Mouse (Mus musculus) neural tube, embryonic 15.5 days (tissue): ENCODE data around the gene Npc2. TPM values are rescaled to one million over a fixed set of nuclear protein-coding genes. Genes with fewer than 3 reads are reported as not detected.

Experiments used
- ATAC-seq: fragments of 200-750 bp; cut with Nextera tagmentation; 2 replicates; pipeline ENCODE4 v1.8.0; 2017; ENCODE audit warnings: mild to moderate bottlenecking, moderate TSS enrichment, moderate library complexity; ENCODE audit not compliant: low FRiP score
- H3K27ac ChIP-seq: fragments of 300-500 bp; sonication (generic); replicated peaks from 2 replicates; pipeline ENCODE4 v1.5.1; 2015; ENCODE audit warnings: mild to moderate bottlenecking, inconsistent platforms
- H3K27me3 ChIP-seq: fragments of 300-500 bp; sonication (generic); replicated peaks from 2 replicates; pipeline ENCODE4 v1.6.1; 2015; ENCODE audit warnings: inconsistent platforms
- H3K36me3 ChIP-seq: fragments of 300-500 bp; sonication (generic); 2 replicates; pipeline ENCODE4 v1.6.1; 2015; ENCODE audit warnings: inconsistent platforms
- H3K4me1 ChIP-seq: fragments of 300-500 bp; sonication (generic); 2 replicates; pipeline ENCODE4 v1.6.1; 2015; ENCODE audit warnings: inconsistent platforms
- H3K4me2 ChIP-seq: fragments of 300-500 bp; sonication (generic); 2 replicates; pipeline ENCODE4 v1.6.1; 2015; ENCODE audit warnings: inconsistent platforms, mild to moderate bottlenecking, moderate library complexity
- H3K4me3 ChIP-seq: fragments of 300-500 bp; sonication (generic); replicated peaks from 2 replicates; pipeline ENCODE4 v1.5.1; 2015; ENCODE audit warnings: mild to moderate bottlenecking, inconsistent platforms
- H3K9ac ChIP-seq: fragments of 300-500 bp; sonication (generic); replicated peaks from 2 replicates; pipeline ENCODE4 v1.6.1; 2015; ENCODE audit warnings: mild to moderate bottlenecking, inconsistent platforms
- H3K9me3 ChIP-seq: fragments of 300-500 bp; sonication (generic); replicated peaks from 2 replicates; pipeline ENCODE4 v1.6.1; 2016; ENCODE audit warnings: inconsistent platforms
- WGBS: fragments of 180-500 bp; shearing (Covaris S2); methylation state at CpG from one replicate; pipeline ENCODE4 v1.1.7; 2015; ENCODE audit warnings: mixed read lengths; 5-methylcytosine and 5-hydroxymethylcytosine counted together
- polyA plus RNA-seq: library from polyadenylated mRNA; unstranded; fragments of >200 nt; fragmentation: Nextera tagmentation; extraction: Ambion mirVana; gene quantifications from 2 replicates; pipeline ENCODE4 v1.2.1, GENCODE M21; 2015

Gene Npc2
- polyA plus RNA-seq, 1 experiment from 2014 or later: 54.1 TPM

DNA sequence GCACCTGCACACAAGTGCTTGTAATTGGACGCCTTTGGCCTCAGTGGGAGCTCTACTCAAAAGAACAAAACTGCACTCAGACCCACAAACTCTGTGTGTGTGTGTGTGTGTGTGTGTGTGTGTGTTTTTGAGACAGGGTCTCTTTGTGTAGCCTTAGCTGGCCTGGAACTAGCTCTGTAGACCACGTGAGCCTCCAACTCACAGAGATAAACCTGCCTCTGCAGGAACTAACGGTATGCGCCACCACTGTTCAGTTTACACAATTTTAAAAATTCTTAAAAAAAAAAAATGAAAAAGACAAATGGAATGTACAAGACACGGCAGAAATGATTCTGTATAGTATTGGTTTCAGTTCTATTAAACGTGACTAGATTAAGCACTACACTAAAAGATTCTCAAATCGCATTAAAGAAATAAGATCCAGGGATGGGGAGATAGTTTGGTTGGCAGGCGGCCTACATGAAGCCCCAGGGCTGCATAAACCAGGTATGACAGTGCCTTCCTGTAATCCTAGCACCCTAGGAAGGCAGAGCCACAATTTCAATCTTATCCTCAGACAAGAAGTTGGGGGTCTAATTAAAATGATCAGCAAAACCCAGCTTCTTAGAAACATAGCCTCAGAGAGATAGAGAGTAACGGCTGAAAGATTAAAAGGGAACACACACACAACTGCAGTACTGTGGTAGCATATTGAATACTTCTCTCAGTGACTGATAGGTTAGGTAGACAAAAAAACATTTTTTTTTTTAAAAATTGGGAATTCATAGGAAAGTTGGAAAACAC, 54.3 kb downstream of the Npc2 start:
- no peak overlapping the region for H3K27ac ChIP-seq
- no peak overlapping the region for H3K4me2 ChIP-seq
- no peaks in the 10 kb centered on the region for H3K4me1 ChIP-seq
- no peak for ATAC-seq
- WGBS: 82% methylated on average over 9 of the region's 9 CpGs
- no peak overlapping the region for H3K4me3 ChIP-seq
- no peaks in the 10 kb centered on the region for H3K27me3 ChIP-seq
- no peaks in the 10 kb centered on the region for H3K9me3 ChIP-seq
- H3K9ac ChIP-seq: no peak overlapping the region
- H3K36me3 ChIP-seq: no peaks in the 10 kb centered on the region

DNA sequence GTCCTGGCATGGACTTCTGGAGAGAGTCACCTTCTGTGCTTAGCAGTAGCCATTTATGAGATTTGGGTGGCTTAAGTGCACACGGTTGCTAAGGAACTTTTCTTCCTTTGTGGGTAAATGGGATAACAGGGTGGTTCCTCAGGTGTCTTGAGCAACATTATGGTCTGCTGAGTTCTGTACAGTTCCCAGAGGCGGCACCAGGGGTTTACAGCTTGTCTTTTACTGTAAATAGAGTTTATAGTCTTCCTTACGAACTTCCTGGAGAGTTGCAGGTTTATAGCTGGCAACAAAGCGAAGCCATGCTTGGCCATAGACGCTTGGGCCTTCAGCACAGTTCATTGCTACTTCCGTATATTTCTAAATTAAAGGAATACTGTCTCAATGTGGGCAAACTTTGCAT, 58.4 kb downstream of the Npc2 start:
- WGBS: 72% methylated on average over 6 of the region's 6 CpGs

DNA sequence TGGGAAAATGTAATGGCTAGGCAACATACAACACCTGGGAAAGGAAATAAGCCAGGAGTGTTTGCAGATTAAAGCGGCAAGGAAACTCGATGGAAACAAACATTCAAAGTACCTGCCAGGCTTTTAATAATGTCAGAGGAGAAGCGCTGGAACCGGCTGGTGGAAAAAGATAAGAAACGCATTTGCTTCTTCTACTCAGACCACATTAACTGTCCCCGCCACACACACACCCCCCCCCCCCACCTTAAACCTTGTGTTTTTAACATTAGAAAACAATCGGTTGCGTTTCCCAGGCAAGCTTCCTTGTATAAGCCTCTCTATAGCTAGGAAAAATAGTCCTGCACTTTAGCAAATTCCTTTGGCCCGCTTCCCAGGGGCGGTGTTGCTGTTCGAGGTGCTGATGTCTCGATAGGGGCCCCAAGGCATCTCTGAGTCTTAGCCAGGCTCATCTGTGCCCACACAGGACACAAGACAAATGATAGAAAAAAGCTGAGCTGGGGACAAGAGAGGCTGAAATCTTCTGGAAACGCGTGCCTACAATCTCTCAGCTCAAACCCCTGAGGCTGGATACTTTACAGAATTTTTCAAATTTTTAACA, 63.0 kb downstream of the Npc2 start:
- H3K36me3 ChIP-seq: no peaks in the 10 kb centered on the region
- no peak overlapping the region for H3K4me3 ChIP-seq
- H3K4me1 ChIP-seq: 0 out of 2 replicates have a peak, but pooled peaks cover 3% of the 10 kb centered on the region
- no peak overlapping the region for H3K9ac ChIP-seq
- H3K27me3 ChIP-seq: no peaks in the 10 kb centered on the region
- H3K4me2 ChIP-seq: no peak overlapping the region
- no peak for ATAC-seq
- 41% methylated on average over 14 of the region's 14 CpGs for WGBS
- H3K27ac ChIP-seq: no peak overlapping the region
- no peaks in the 10 kb centered on the region for H3K9me3 ChIP-seq

More for the DNA sequence above, 58.4 kb downstream of the Npc2 start:
- no peak overlapping the region for H3K9ac ChIP-seq
- H3K4me3 ChIP-seq: no peak overlapping the region
- H3K36me3 ChIP-seq: no peaks in the 10 kb centered on the region
- ATAC-seq: no peak
- no peaks in the 10 kb centered on the region for H3K27me3 ChIP-seq
- no peak overlapping the region for H3K27ac ChIP-seq
- no peaks in the 10 kb centered on the region for H3K4me1 ChIP-seq
- no peak overlapping the region for H3K4me2 ChIP-seq
- no peaks in the 10 kb centered on the region for H3K9me3 ChIP-seq

DNA sequence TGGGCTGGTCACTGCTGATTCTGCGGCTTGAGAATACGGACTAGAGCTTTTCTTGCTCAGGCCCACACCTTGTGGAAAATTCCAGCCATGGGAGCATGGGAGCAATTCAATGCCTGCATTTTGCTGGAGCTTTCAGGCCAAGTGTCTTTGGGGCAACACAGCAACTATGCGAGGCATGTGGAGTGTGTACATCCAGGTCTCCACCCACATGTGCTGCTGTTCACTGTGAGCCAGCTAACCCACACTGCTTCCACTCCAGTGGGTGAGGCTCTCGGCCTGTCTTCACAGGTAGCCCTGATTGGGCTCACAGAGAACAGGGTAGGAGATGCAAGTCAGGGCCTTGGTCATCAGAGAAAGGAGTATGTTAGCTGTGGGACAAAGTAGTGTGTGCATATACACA, 65.1 kb downstream of the Npc2 start:
- H3K4me2 ChIP-seq: no peak overlapping the region
- H3K27me3 ChIP-seq: no peaks in the 10 kb centered on the region
- no peak overlapping the region for H3K27ac ChIP-seq
- peaks cover 5% of the 10 kb centered on the region for H3K4me1 ChIP-seq
- no peak for ATAC-seq
- no peak overlapping the region for H3K9ac ChIP-seq
- H3K36me3 ChIP-seq: no peaks in the 10 kb centered on the region
- no peak overlapping the region for H3K4me3 ChIP-seq
- 92% methylated on average over 4 of the region's 4 CpGs for WGBS
- no peaks in the 10 kb centered on the region for H3K9me3 ChIP-seq

DNA sequence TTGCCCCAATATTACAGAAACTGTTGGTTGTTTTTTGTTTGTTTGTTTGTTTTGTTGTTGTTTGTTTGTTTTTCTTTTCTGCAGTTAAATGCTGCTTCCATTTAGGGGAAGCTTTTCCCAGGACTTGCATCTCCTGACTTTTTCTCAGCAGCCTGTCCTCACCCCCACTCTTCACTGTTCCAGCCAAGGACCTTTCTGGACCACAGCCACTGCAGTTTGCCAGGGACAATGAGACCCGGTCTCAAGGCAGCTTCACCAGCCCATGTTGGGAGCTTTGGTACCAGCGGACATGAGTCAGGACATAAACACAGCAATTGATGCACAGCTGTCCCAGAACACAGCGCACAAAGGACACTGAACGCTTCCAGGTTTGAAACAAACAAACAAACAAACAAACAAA, 66.1 kb downstream of the Npc2 start:
- H3K9ac ChIP-seq: no peak overlapping the region
- H3K27me3 ChIP-seq: no peaks in the 10 kb centered on the region
- no peak overlapping the region for H3K27ac ChIP-seq
- no peaks in the 10 kb centered on the region for H3K9me3 ChIP-seq
- ATAC-seq: no peak
- H3K4me2 ChIP-seq: no peak overlapping the region
- H3K4me3 ChIP-seq: no peak overlapping the region
- H3K4me1 ChIP-seq: peaks cover 14% of the 10 kb centered on the region
- 79% methylated on average over 4 of the region's 4 CpGs for WGBS
- H3K36me3 ChIP-seq: no peaks in the 10 kb centered on the region

Other genes with a start within 250 kb of the Npc2 start
- gene Vsx2, start 203.4 kb downstream of the Npc2 start, polyA plus RNA-seq: 5.7 and 6.0 TPM in 2 replicates
- gene Abcd4, start 155.7 kb downstream of the Npc2 start, polyA plus RNA-seq: 14.0 and 14.3 TPM in 2 replicates
- gene Vrtn, start 132.1 kb downstream of the Npc2 start, polyA plus RNA-seq: 0.37 TPM in 1 of 2 replicates, not detected in the other
- 7.3 and 10.2 TPM in 2 replicates for gene Syndig1l, start 74.3 kb downstream of the Npc2 start, polyA plus RNA-seq
- 134 and 144 TPM in 2 replicates for gene Isca2, start 99 bp upstream of the Npc2 start, polyA plus RNA-seq
- gene Ltbp2, start 103.4 kb upstream of the Npc2 start, polyA plus RNA-seq: 0.22 and 0.47 TPM in 2 replicates
- gene Fcf1, start 197.7 kb upstream of the Npc2 start, polyA plus RNA-seq: 83.3 and 94.9 TPM in 2 replicates
- 28.1 and 29.6 TPM in 2 replicates for gene Arel1, start 197.7 kb upstream of the Npc2 start, polyA plus RNA-seq
- 31.5 and 31.8 TPM in 2 replicates for gene Ylpm1, start 223.2 kb upstream of the Npc2 start, polyA plus RNA-seq